Mouse (Mus musculus): ENCODE data around the gene Ska3.

DNA sequence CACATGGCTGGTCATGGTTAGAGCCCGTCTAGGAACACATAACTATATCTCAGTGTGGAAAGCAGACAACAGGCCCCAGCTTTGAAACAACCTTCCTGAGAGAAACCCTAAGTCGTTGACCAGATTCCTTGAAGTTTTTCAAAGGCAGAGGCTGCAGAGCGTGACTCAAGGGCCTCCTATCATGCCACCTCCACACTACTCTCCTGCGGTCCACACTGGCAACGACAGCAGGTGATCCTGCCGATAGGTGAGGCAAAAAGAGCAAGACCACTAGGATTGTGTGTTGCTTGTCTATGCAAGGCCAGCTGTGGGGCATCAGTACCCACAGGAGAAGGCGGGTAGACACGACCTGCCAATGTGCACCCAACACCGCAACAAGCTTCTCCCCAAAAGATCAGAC is 36.2 kb downstream of the Ska3 start:
- TF ChIP-seq GATA1 (IDR thresholded peaks at IDR 0.05; ENCODE audit: low read length): no peak
- TF ChIP-seq TAL1 (IDR thresholded peaks at IDR 0.05; ENCODE audit: low read length): no peak

Data from erythroblast, embryonic 14.5 days (primary cell).